Mouse (Mus musculus) thymus, postnatal 4 days (tissue): Measurements from ENCODE around the gene Sdhaf1.
A peak's percentile ranks its signal among the peaks of the same experiment; 100 is the strongest.

Source experiments
- DNase-seq: peaks from one replicate; pipeline ENCODE4 v3.0.0; 2021

Gene Sdhaf1

DNA sequence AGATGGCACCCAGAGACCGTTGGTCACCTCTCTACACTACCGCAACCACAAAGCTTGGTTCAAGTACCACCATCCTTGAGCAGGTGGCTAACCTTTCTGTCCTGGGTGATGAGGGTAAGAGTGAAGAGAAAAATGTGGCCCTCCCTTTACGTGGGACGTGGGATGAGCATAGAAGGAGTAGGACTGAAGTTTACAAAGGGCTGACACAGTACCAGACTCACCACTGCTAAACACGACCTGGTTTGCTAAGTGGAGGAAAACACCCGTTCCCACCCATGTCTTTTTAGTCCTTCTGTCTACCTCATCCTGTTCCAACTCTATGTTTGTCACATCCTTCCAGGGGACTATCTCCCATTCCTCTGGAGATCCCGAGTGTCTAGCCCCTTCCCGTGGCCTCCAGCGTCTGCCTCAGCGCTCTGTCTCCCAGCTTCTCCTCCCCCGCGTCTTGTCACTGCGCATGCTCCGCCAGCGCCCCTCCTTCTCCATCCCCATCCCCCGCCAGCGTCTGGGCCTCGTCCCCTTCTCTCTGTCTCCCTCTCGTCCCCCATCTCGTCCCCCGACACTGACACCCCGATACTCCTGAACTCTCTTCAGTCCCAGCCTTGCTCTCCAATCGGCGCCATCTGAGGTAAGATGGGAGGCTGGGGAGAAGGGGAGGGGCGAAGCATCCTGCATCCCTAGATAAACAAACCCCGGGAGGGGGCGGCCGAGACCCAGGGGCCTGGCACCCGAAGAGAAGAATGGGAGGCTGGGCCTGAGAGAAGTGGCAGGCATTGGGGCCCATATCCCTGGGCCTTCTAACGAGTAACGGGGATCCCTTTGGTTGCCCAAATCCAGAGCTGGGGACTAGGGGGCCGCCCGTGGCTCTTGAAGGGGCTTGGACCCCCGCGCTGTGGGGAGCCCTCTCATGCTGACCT is 32.2 kb downstream of the Sdhaf1 start, which contains the start of gene Clip3:
Gene Clip3, plus strand, starts transcription at position 514 of the 917 bp plus-strand sequence.
- peak; percentile 69 for DNase-seq

DNA sequence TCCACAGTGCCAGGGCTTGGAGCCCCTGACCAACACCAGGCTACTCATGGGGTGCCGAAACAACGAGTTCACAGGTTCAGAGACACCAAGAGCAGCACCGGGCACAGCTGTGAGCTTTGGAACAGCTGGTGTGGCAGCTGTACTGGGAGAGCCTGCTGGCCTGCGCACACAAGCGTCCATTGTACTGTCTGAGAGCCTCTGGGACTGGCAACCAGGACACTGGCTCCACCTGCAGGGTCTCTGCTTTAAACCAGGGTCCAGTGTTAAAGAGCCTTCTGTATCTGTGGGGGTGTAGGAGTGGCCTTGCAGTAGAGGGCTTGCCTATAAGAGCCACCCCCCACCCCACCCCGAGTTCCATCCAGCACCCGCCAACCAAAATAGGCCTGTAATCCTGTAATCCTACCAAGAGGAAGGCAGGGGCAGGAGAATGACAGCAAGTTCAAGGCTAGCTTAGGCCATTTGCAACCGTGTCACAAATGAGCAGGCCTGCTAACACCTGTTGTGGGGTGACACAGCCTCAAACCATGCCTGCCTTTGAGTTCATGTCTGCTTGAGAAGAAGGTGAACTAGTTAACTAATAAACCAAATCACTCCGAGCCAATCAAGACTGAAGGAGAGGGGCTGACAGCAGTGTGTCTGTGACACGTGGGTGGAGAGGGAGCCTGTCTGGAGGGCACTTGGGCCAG is 33.8 kb downstream of the Sdhaf1 start:
- DNase-seq: no peak

DNA sequence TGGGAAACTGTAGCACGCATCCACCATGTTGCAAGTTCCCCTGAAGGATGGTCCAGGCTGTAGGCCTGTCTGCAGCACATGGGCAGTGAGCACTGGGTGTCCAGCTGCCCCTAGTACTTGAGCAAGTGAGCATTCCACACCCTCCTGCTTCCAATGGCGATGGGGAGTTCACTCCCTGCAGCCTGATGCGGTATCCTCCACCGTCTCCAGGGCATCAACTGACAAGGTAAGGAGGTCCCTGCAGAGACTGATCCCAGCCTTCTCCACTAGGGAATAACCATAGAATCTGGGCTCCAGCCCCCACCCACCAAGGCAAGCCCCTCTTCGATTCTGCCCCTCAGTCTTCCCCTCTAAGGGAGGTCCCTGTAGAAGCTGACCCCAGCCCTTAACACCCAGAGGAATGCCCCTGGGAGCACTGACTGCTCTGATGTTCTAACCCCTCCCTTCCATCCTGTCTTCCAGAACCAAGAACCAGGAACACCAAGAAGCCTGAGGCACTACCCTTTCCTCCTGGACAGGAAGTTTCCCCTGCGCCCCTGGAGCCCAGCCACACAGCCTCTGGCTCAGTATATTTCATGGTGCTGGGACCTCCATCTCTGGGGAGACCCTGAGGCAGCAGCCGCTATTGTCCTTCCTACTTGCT is 34.5 kb downstream of the Sdhaf1 start:
- DNase-seq: no peak

DNA sequence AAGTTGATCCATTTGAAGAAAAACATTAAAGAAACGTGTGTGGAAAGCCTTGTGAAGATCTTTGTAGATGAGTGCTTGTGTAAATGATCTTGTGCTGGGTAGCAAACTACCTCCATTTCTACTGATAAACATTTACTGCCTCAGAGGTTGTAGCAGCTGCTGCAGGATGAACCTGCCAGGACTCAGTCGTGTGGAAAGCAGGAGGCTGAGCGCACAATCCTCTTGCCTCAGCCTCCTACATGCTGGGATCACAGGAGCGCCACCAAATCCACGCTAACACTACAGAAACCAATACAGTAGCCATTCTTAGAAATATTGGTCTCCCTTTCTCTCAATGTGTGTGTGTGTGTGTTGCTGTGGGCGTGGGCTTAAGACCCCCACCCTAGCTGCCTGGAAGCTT is 35.6 kb downstream of the Sdhaf1 start:
- DNase-seq: no peak

DNA sequence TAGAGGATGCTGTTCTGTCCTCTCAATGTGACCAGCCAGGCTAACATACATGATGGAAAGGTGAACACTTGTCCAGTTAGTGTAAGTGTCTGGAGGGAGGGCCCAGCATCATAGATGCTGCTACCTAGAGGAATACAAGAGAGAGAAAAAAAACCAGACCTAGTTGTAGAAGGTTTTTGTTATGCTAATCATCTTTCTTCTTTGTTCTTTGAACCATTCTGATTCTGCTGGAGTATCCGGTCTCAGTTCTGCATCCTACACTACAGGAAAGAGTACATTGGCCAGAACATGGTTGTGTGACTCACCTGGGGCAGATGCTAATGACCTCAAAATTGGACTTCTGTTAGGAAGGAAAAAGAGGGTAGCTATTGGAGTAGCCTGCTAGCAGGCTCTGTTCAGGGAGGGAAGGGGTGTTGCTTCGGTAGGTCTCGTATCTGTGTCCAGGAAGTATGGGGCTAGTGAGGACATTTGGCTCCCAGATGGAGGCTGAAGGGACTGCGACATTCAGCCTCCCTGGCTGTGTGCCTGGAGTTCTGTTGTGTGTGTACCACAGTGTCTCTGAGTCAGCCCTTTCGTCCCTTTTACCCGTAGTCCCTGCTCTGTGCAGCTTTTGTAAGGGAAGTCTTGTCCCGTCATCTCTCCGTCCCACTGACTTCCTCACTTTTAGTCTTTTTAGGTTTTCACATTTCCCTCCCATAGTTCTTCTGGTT is 36.8 kb downstream of the Sdhaf1 start:
- DNase-seq: no peak

DNA sequence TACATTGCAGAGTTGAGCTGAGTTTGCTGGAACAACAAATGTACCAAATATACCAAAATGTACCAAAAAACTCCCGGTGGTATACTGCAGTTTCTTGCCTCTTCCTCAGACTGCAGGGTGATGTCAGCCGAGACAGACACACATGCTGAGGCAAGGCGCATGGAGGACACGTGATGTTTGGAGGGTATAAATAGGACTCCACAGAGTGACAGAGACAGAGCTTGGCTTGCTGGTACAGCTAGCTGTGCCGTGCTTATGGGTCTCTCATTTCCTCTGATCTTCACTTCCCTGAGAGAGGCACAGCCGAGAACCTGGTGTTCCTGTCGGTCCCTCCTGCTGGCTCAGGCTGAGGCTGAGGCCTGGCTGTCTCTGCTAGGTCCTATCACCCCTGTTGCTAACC is 41.0 kb downstream of the Sdhaf1 start:
- DNase-seq: no peak

DNA sequence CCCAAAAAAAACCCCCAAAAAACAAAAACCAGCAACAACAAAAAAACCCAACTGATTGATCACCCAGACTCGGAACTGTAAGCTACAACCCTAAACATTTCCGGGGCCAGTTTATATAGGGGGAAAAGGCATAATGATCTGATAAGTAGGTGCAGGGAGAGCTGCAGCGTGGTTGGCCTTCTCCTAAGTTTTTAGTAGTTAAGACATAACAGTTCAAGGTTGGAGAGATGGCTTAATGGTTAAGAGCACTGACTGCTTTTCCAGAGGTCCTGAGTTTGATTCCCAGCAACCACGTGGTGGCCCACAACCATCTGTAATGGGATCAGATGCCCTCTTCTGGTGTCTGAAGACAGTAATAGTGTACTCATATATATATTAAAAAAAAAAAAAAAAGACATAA is 42.2 kb downstream of the Sdhaf1 start:
- no peak for DNase-seq

DNA sequence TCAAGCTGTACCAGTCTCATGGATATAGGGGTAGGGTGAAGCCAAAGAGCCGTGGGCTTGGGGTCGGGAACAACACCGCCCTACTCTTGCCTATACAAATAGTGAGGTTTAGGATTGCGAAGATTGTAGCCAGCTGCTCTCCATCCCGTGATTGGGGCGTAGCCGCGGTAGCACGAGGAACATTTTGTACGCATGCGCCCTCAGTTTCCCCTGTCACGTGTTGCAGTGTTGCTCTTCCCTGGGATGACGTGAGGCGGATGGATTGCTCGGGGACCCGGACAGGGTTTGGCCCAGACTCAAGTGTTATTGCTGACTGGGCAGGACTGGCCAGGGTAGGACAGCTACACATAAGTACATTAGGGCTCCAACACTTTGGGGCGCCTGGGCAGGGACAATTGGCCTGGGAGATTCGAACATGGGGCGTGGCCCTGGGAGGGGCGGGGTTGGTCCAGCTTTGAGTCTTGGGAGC is 43.0 kb downstream of the Sdhaf1 start:
- peak; percentile 78 for DNase-seq

DNA sequence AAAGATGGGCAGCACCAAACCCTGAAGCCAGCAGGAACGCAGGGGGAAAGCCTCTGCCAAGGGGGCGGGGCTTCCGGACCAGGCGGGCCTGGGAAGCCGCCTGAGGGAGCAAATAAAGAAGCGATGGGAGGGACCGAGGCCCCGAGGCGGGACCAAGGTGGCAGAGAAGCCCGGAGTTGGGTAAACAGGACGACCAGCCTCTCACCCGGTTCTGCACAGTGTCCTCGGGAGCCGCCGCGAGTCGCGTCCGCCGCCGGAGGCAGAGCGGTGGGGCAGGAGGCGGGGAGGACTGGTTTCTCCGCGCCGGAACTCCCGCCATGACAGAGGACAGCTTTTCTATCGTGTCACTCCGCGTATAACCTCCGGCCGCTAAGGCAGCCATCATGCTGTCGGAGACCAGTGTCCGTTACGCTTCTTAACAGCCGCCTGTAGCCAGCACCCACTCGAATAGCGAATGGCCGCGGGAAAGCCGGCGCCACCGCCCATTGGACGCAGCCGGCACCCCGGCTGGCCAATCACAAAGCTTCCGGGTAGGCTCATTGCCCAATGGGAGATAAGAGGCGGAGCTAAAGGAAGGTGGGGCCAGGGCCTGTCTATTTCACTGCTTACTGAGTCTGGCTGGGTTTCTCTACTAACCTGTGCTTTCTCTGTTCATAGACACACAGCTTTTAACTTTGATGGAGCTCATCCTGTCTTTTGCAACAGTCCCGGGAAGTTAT is 43.6 kb downstream of the Sdhaf1 start, which contains the start of the genes Thap8 and Wdr62:
Gene Thap8, plus strand, starts transcription at position 144 of the 719 bp plus-strand sequence.
Gene Wdr62, minus strand, starts transcription at position 469 of the 719 bp plus-strand sequence.
- DNase-seq: peak; percentile 92

DNA sequence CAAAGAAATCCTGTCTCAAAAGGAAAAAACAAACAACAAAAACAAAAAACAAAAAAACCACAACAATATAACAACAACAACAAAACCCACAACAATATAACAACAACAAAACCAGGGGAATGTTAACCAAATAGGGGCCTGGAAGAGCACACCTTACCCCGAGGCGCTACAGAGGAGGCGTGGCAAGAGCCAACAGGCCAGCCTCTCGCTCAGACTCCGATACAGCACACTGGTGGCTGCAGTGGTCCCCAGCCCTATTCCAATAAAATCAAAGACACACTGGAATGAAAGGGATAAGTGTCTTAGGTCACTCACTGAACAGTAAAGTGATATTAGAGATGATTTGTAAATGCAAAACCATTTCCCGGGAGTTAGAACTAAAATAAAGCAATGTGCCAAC is 44.2 kb downstream of the Sdhaf1 start:
- no peak for DNase-seq

DNA sequence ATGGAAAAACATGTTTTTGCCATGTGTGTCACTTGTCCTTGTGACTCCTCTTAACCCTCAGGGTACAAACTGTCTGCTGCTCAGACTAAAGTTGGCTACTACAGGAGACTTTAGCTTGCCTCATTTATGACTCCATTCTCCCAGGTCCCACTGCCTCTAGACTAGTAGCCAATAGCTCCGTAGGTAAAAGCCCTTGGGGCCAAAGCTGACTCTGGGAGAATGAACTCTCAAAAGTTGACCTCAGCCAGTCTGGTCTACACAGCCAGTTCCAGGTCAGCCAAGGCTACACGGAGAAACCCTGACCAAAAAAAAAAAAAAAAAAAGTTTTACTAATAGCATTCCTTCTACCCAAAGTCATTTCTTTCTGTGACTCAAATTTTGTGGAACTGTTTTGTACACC is 44.8 kb downstream of the Sdhaf1 start:
- DNase-seq: no peak

DNA sequence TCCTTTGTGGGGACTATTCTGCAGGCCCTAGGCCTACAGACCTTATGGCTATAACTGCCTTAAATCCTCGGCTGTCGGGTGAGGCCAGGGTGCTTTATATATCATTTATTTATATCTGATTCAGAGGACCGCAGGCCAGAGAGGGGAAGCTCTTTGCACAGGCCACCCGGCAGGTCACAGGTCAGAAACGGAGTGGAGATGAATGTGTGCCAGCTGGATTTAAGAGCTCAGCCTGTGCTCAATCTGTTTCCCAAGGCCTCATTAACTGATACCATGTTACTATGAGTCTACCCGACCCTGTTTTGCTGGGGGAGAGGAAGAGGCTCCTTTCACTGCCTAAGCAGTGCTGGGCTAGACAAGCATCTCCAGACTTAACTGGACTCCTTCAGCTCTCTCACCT is 49.3 kb downstream of the Sdhaf1 start:
- DNase-seq: no peak
